Mouse (Mus musculus) liver, adult (tissue): ENCODE results near the gene Cd83.

ENCODE experiments used
- GATA4 ChIP-seq: IDR thresholded peaks from 2 replicates; pipeline ENCODE4 v1.6.1; 2014; ENCODE audit warnings: mild to moderate bottlenecking, low read length; ENCODE audit not compliant: insufficient replicate concordance

The Cd83 gene

DNA sequence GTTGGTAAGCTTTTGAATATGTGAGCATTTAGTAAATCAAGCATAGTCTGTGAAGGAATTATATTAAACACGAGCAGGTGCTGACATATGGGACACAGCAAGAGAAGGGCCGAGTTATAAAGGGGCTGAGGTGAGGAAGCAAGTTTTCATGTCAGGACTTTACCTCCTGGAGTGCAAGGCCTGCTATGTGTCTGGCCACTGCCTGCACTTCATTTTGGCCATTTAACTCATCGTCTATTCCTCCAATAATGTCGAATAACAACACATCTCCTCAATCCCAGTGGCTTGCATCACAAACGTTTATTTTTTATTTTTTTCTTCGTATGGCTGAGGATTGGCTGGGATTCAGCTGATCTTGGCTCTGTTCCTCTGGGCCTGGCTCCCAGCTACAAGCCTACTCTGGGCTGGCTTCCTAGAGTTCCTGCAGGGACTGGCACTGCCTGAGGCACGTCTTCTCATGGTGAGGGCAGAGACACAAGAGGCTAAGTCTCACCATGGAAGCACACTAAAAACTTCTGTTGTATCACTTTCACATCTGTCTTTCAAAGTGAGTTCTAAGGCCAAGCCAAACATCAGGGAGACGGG is 20.5 kb upstream of the Cd83 start:
- no peak for TF ChIP-seq GATA4

DNA sequence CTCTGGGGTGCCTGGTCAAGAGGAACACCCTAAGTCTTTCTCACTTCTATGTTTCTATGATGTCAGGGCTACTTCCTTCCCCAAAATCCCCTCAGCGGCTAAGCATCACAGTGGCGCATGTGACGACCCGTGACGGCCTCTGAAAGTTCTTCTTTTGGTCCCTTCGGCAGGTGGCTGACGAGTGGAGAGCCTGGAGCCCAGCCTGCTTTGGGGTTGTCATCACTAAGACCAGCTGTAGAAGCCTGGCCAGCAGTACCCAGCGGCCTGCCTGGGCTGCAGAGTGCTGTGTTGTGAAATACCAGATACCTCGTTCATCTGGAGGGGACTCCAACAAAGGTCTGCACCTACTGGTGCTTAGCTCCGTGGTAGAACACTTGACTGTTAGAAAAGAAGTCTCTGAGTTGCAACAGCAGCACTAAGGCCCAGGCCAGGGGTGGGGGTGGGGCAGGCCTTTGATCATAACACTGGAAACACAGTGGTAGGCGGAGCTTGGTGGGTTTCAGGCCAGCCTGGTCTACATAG is 19.2 kb upstream of the Cd83 start:
- TF ChIP-seq GATA4: no peak

DNA sequence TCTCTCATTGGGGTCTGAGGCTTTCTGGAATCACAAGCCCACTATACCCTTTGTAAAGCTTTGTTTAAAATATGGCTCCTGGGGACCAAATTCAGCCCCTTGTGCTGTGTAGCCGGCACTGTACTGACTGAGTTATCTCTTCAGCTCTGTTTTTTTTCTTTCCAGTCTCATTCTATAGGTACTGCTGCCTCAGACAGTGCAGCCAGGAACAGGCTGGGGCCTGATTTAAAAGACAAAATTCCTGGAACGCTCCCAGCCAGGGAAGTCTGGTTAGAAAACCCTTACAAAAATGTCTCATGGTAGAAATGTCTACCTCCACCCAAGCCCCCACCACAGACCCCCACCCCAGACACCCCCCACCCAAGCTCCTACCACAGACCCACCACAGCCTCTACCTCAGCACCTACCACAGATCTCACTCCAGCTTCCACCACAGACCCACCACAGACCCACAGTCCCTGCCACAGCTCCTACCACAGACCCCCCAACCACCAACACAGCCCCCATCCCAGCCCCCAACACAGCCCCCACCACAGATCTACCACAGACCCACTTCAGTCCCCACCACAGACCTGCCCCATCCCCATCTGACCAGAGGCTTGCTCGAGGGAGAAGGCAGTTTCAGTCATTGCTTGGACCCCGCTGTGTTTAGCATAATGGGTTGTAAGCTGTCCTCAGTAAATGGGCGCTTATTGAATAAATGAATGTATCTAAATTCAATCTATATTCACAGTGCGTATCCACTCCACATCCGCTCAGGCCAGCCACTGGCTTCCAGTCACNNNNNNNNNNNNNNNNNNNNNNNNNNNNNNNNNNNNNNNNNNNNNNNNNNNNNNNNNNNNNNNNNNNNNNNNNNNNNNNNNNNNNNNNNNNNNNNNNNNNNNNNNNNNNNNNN is 17.5 kb upstream of the Cd83 start:
- no peak for TF ChIP-seq GATA4

DNA sequence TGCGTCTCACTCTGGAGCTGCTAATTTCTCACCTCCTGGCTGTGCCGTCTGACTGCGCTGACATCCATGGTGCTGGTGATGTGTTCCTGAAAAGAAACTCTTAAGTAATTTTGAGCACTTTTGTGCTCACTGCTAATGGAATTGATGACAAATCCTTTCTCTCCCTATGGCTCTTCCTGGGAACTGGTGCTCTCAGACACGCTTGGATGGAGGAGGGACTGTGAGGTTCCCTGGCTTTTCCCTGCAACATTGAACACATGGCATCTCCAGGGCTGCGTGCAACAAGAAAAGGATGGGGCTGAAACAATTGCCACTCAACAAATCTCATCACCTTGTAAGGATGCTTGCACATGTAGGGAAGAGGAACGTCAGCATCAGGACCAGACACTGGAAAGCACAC is 11.6 kb upstream of the Cd83 start:
- TF ChIP-seq GATA4: no peak

DNA sequence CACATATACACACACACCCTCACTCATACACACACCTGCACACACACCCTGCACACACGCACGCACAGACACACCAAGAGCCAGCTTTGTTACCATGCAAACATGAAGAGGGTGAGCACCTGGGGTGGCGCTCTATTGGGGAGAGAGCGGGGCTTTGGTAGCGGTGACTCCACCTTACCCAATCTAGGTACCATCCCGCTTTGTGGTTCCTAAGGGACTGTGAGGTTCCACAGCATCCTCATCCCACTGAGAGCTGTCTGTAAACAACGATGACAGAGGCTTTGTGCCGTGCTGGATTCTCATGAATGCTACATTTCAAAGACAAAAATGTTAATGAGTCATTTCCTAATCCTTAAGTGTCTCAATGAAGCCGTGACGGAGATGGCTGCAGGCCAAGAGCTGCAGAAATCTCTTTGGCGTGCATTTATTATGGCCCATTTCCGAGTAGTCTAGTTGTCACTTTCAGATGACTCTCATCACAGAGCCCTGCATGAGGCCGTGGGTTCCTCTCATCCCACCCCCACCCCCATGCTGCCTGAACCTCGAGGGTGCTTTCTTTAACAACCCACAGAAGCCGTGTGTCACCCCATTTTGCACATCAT is 10.5 kb upstream of the Cd83 start:
- no peak for TF ChIP-seq GATA4

DNA sequence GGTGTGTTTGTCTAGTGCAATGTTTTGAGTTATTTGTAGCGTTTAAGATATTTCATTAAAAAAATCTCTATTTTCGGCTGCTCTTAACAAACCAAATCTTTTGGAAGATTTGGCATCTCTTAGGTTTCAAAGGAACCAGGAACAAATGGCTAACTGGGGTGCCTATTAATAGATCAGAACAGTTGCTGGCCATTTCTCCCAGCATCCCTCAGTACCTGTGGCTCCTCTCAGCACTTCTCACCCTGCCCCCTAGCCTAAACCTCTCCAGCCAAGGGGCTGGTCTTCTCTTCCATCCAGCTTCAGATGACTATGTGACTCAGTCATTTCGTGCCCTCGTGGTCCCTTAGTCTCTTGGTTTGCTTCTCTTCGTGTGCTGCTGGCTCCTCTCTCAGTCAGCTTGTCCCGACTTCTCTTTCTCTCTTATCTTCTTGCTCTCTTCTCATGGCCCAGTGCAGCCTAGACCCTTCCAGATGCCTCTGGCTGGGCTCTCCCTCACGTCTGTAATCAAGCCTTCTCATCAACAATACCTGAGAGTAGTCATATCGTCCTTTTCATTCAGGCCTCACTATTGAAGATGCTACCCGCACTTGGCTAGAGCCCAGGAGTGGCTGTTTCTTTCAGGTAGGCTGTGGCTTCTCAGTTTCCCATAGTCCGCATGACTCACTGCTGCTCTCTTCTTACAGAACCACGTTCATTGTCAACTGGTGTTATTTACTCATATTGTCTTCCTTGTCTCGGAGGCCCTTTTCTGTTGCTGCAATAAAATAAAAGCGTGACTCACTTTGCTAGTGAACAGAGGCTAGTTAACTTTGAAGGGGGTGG is 9.8 kb upstream of the Cd83 start:
- TF ChIP-seq GATA4: no peak

DNA sequence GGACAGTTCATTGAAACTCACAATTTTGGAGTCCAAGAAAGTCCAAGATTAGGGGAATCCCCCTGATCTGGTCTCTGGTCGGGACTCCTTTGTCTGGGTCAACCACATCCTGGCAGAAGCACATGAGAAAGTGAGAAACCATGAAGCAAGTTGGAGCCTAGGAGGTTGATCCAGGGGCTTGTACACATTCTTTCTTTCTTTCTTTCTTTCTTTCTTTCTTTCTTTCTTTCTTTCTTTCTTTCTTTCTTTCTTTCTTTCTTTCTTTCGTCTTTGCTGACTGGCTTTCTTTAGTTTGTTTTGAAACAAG is 9.2 kb upstream of the Cd83 start:
- no peak for TF ChIP-seq GATA4

DNA sequence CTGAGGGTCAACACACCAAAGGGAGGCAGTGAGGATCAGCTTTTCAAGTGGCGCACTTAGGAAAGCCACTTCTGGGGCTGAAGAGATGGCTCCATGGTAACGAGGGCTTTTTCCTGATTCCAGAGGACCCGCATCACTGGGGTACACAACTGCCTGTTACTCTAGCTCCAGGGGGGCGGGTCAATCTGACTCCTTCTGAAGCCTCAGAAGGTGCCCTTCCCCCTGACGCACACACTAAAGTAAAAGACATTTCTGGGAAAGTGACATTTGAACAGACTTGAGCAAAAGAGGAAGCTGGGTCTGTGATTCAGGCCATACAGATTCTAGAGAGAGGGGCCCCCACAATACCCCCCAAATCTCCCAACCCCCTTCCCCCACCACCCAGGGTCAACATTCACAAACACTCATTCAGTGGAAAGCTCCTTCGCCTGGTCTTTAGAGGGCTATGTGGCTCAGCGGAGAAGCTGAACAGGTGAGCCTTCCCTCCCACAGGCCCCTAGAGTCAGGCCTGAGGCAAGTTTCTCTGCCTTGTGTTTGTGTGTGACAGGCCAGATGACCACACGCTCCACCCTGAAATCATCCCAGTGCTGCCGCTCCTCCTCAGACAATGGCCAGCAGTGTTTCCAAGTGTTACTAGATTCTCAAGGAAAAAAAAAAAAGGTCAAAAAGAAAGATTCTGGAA is 7.1 kb upstream of the Cd83 start:
- TF ChIP-seq GATA4: no peak

DNA sequence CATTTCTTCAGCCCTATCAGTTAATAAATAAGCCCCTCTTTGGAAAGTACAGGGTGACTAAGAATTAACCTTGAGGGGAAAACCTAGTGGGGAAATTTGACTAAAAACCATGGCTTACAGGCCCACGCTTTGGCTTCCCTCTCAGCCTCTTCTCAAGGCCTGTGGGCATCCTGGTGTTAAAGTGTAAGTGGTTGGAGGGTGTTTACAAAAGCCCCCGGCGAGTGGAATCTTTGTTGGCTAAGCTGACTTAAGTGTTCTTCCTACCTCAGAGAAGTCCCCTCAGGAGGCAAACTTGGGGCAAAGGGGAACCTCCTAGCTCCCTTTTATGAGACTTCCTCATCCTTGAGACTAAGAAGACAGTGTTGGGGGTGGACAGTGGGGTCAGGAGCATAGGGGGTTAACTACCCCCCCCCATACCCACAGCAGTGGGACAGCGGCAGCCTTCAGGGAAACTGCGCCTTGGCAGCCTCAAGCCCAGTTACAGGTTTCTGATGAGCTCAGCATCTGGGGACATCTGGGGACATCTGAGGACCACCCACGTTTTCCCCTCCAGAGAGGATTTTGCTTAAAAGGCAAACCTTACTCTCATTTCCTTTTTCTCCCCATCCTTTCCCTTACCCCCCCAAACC is 6.4 kb upstream of the Cd83 start:
- TF ChIP-seq GATA4: no peak

DNA sequence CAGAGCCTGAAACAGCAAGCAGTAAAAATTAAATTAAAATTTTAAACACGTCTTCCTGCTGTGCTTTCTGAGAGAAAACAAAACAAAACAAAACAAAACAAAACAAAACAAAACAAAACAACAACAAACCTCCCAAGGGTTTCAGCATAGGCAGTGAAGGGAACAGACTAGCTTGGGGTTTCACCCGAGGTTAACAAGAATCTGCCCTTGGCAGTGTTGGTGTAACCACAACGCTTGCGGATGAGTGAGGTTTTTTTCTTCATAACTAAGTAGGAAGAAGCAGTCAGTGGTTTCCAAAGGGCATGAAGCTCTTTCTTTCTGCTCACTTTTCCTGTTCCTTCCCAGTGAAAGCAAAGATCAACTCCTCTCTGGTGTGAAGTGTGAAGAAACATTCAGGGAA is 5.6 kb upstream of the Cd83 start:
- no peak for TF ChIP-seq GATA4

DNA sequence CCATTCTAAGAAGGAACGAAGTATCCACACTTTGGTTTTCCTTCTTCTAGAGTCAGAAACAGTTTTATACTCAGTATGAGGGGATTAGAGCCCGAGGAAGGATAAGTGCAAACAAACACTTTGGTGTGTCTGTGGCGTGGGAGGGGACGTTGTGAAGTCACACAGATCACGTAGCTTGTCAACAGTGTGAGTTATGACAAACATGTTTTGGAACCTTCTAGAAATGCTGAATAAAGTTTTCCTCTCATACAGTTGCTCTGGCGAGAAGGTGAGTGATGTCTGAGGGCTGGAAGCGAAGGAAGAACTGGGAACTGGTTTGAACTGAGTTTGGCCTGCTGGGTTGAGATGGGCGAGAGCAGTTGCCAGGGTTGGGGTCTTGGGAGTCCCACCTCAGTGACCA is 4.5 kb upstream of the Cd83 start:
- no peak for TF ChIP-seq GATA4

DNA sequence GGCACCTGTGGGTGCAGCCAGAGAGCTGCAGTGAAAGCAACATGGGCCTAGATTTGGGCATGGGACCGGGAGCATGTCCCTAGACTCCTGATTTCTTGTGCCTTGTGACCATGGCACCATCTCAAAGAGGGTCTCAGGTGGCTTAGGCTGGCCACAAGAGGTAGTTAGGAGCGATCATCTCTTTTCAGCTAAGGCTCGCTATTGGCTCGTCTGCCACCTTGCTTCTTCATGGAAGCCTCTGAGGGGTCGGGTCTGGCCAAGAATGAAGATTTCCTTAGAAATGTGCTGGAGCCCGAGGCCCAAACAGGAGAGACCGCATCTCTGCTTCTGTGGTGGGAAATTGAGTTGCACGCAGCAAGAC is 1.1 kb downstream of the Cd83 start:
- TF ChIP-seq GATA4: no peak

DNA sequence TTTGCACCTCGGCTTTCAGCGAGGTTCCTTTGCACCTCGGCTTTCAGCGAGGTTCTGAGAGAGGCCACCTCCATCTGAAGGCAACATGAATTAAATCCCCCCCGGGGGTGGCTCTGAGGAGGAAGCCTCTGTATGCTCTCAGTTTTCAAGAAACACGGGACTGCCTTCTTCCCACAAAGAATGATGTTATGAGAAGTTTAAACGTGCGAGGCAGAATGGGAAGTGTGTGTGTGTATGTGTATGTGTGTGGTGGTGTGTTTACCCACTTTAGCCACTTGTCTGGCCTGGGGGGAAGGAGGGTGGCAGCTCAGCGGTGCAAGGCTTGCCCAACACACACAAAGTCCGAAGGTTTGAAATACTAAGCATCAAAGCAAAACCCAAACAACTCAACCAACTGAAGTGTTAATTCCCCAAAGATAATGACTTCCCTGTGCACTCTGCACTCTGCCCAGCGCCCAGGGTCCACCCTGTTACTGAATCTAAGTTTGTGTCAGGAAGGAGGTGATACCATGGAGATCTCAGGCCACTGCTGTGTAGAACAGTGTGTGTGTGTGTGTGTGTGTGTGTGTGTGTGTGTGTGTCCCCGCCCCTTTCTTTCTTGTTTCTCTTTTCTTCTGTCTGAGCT is 1.7 kb downstream of the Cd83 start:
- no peak for TF ChIP-seq GATA4

DNA sequence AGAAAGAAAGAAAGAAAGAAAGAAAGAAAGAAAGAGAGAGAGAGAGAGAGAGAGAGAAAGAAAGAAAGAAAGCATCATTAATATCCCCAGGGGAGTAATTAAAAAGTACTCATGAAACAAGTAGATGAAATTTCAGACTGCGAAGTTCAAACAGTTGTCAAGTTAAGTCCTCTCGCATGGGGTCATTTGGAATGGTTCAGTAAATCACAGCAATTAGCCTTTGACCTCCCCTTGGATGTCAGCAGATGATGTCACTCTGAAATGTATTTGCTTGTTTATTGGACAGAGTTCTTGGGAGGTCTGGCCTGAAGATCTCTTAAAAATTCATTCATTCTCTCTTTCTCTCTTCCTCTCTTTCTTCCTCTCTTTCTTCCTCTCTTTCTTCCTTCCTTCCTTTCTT is 2.7 kb downstream of the Cd83 start:
- TF ChIP-seq GATA4: no peak

DNA sequence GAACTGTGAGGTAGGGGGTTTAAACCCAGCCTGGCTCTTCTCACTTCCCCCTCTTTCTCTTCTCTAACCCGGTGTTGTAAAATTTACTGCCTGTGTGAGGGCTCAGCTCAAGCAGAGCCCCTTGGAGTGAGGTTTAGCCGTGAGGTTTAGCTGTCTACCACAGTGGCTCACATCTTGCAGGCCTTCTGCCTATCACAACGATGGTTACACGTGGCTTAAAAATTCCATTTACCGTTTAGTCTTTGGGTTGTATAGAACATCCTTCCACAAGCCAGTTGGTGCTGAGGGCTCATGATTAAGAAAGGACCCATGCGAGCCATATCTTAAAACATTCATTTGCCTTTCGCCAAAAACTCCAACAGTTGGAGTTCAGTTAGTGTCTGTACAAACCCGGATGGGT is 3.5 kb downstream of the Cd83 start:
- no peak for TF ChIP-seq GATA4
